Mouse (Mus musculus): ENCODE data around the gene Egln2. TPM values are rescaled to one million over a fixed set of nuclear protein-coding genes. Genes with fewer than 3 reads are reported as not detected.

Egln2 gene
- polyA plus RNA-seq, 1 experiment from 2014 or later: 91.5 TPM

- H3K4me2 ChIP-seq (ENCODE audit: low read length): 0 out of 2 replicates have a peak overlapping the region, but pooled peaks have one; percentile 1
- peak overlapping the region; percentile 54 for H3K27ac ChIP-seq (ENCODE audit: low read length)
- no peak overlapping the region for H3K4me3 ChIP-seq (ENCODE audit: low read depth, low read length)
- H3K4me1 ChIP-seq (ENCODE audit: control insufficient read depth, insufficient read depth, low read length): peaks cover 51% of the 10 kb centered on the region
- H3K9me3 ChIP-seq (replicated peaks; ENCODE audit: control insufficient read depth, low read length, poor library complexity, severe bottlenecking): no peaks in the 10 kb centered on the region
- no peaks in the 10 kb centered on the region for H3K27me3 ChIP-seq (ENCODE audit: control insufficient read depth, insufficient read depth, low read depth, low read length)
- H3K9ac ChIP-seq (ENCODE audit: low read depth, low read length): no peak overlapping the region
- WGBS: 20% methylated on average over 8 of the region's 8 CpGs
- ATAC-seq: peak; percentile 85
- peaks cover 23% of the 10 kb centered on the region for H3K36me3 ChIP-seq (ENCODE audit: control insufficient read depth, insufficient read depth, low read length)
These were observed 6.7 kb downstream of the Egln2 start for GRCm38 (mm10) chr7:27159882-27160281.

DNA sequence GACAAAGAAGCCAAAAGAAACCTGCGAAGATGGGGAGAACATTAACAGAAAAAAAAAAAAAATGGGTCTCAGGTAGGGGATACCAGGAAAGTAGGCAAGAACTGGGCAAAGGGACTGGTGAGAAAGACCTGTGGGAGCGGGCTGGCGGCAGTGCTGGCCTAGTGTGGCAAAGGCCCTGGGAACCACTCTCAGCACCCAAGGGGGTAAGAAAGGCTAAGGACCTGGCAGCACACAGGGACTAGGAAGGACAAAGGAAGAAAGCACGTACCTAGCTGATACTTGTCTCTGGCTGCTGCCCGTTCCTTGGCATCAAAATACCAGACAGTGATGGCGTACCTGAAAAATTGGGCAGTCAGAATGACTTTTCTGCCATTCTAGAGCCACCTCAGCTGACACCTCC, 7.3 kb downstream of the Egln2 start:
- H3K4me3 ChIP-seq (ENCODE audit: low read depth, low read length): no peak overlapping the region
- ATAC-seq: no peak
- H3K9me3 ChIP-seq (replicated peaks; ENCODE audit: control insufficient read depth, low read length, poor library complexity, severe bottlenecking): no peaks in the 10 kb centered on the region
- no peak overlapping the region for H3K27ac ChIP-seq (ENCODE audit: low read length)
- H3K9ac ChIP-seq (ENCODE audit: low read depth, low read length): no peak overlapping the region
- H3K27me3 ChIP-seq (ENCODE audit: control insufficient read depth, insufficient read depth, low read depth, low read length): no peaks in the 10 kb centered on the region
- H3K4me2 ChIP-seq (ENCODE audit: low read length): no peak overlapping the region
- peaks cover 17% of the 10 kb centered on the region for H3K36me3 ChIP-seq (ENCODE audit: control insufficient read depth, insufficient read depth, low read length)
- WGBS: 89% methylated on average over 6 of the region's 6 CpGs
- H3K4me1 ChIP-seq (ENCODE audit: control insufficient read depth, insufficient read depth, low read length): peaks cover 44% of the 10 kb centered on the region

DNA sequence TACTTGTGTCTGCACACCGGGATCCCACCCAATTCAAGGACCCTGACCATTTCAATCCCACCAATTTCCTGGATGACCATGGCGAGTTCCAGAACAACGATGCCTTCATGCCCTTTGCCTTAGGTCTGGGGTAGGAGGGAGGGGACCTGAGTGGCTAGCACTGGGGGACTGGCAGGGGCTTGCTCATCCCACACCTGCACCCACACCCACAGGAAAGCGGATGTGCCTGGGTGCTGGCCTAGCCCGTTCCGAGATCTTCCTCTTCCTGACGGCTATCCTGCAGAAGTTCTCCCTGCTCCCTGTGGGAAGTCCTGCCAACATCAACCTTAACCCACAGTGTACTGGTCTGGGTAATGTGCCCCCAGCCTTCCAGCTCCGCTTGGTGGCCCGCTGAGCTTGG, 8.4 kb downstream of the Egln2 start:
- H3K4me3 ChIP-seq (ENCODE audit: low read depth, low read length): no peak overlapping the region
- no peak overlapping the region for H3K4me2 ChIP-seq (ENCODE audit: low read length)
- peaks cover 34% of the 10 kb centered on the region for H3K4me1 ChIP-seq (ENCODE audit: control insufficient read depth, insufficient read depth, low read length)
- no peaks in the 10 kb centered on the region for H3K27me3 ChIP-seq (ENCODE audit: control insufficient read depth, insufficient read depth, low read depth, low read length)
- no peak overlapping the region for H3K27ac ChIP-seq (ENCODE audit: low read length)
- ATAC-seq: no peak
- no peaks in the 10 kb centered on the region for H3K9me3 ChIP-seq (replicated peaks; ENCODE audit: control insufficient read depth, low read length, poor library complexity, severe bottlenecking)
- peaks cover 17% of the 10 kb centered on the region for H3K36me3 ChIP-seq (ENCODE audit: control insufficient read depth, insufficient read depth, low read length)
- H3K9ac ChIP-seq (ENCODE audit: low read depth, low read length): no peak overlapping the region
- 97% methylated on average over 9 of the region's 9 CpGs for WGBS

- ATAC-seq: no peak
- H3K27ac ChIP-seq (ENCODE audit: low read length): no peak overlapping the region
- H3K9ac ChIP-seq (ENCODE audit: low read depth, low read length): no peak overlapping the region
- H3K4me1 ChIP-seq (ENCODE audit: control insufficient read depth, insufficient read depth, low read length): peaks cover 12% of the 10 kb centered on the region
- 84% methylated on average over 13 of the region's 13 CpGs for WGBS
- no peak overlapping the region for H3K4me3 ChIP-seq (ENCODE audit: low read depth, low read length)
- no peaks in the 10 kb centered on the region for H3K9me3 ChIP-seq (replicated peaks; ENCODE audit: control insufficient read depth, low read length, poor library complexity, severe bottlenecking)
- no peaks in the 10 kb centered on the region for H3K27me3 ChIP-seq (ENCODE audit: control insufficient read depth, insufficient read depth, low read depth, low read length)
- peaks cover 17% of the 10 kb centered on the region for H3K36me3 ChIP-seq (ENCODE audit: control insufficient read depth, insufficient read depth, low read length)
- no peak overlapping the region for H3K4me2 ChIP-seq (ENCODE audit: low read length)
These were observed 10.6 kb downstream of the Egln2 start for GRCm38 (mm10) chr7:27156005-27156404.

DNA sequence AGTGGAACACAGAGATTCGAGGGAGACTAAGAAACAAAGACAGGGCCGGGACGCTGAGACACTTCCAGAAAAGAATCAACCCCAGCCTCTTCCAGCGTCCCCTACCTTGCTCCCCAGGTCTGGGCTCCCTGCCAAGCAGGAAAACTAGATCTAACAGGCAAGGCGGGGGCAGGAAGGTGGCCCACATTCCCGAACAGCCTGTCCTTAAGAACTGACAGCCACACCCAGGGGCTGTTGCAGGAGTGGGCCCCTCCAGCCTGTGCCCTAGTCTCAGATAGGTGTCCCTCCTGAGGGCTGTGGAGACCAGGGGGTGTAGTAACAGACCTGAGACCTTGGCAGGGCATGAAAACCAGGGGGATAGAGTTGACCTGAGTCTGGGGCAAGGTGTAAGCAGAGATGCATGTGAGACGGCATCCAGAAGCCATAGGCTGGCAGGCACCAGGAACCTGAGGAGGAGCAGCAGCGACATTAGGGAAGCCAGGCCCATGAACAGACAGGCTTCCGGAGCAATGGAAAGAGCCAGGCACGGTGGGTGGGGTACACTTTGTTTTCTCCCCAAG, 13.3 kb downstream of the Egln2 start, which contains the start of gene Cyp2t4:
TSS of gene Cyp2t4 (plus strand) at position 510 of the 560 bp plus-strand sequence.
- Histone ChIP-seq H3K9me3 (replicated peaks; ENCODE audit: control insufficient read depth, low read length, poor library complexity, severe bottlenecking) (no peaks in the 10 kb centered on the region), H3K27ac (ENCODE audit: low read length) (no peak within 1 kb of the TSS), H3K4me2 (ENCODE audit: low read length) (no peak within 1 kb of the TSS), H3K27me3 (ENCODE audit: control insufficient read depth, insufficient read depth, low read depth, low read length) (no peaks in the 10 kb centered on the region), H3K4me3 (ENCODE audit: low read depth, low read length) (no peak within 1 kb of the TSS), H3K9ac (ENCODE audit: low read depth, low read length) (no peak within 1 kb of the TSS), H3K36me3 (ENCODE audit: control insufficient read depth, insufficient read depth, low read length) (peaks cover 11% of the 10 kb centered on the region), H3K4me1 (ENCODE audit: control insufficient read depth, insufficient read depth, low read length) (no peaks in the 10 kb centered on the region)
- no peak for ATAC-seq
- 82% methylated on average over 10 of the region's 10 CpGs for WGBS

DNA sequence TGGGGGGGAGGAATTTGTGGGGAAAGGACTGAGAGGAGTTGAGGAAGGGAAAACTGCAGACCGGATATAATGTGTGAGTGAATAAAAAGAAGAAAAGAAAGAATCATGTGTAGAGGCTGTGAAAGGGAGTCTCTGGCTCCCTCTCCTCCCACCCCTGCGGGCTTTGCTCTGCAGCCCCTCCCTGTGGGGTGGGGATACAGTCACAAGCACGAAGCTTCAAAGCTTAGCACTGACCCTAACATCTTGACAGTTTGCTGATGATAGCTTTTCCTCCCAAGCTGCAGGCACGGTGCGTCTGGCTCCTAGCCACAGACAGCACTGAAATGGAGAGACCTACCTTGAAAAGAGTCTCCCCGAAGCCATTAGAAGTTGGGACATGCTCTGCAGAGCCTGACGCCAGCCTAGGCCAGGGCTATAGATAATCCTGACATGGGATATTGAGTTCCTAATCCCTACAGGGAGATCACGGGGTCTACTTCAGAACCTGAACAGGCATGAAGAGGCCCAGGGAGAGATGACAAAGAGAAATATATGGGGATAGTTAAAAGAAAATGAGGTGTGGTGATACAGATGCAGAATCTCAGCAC, 30.1 kb downstream of the Egln2 start:
- H3K27ac ChIP-seq (ENCODE audit: low read length): no peak overlapping the region
- H3K4me3 ChIP-seq (ENCODE audit: low read depth, low read length): no peak overlapping the region
- 56% methylated on average over 8 of the region's 8 CpGs for WGBS
- no peaks in the 10 kb centered on the region for H3K27me3 ChIP-seq (ENCODE audit: control insufficient read depth, insufficient read depth, low read depth, low read length)
- no peak overlapping the region for H3K4me2 ChIP-seq (ENCODE audit: low read length)
- ATAC-seq: no peak
- H3K9ac ChIP-seq (ENCODE audit: low read depth, low read length): no peak overlapping the region
- H3K4me1 ChIP-seq (ENCODE audit: control insufficient read depth, insufficient read depth, low read length): no peaks in the 10 kb centered on the region
- no peaks in the 10 kb centered on the region for H3K9me3 ChIP-seq (replicated peaks; ENCODE audit: control insufficient read depth, low read length, poor library complexity, severe bottlenecking)
- H3K36me3 ChIP-seq (ENCODE audit: control insufficient read depth, insufficient read depth, low read length): no peaks in the 10 kb centered on the region

DNA sequence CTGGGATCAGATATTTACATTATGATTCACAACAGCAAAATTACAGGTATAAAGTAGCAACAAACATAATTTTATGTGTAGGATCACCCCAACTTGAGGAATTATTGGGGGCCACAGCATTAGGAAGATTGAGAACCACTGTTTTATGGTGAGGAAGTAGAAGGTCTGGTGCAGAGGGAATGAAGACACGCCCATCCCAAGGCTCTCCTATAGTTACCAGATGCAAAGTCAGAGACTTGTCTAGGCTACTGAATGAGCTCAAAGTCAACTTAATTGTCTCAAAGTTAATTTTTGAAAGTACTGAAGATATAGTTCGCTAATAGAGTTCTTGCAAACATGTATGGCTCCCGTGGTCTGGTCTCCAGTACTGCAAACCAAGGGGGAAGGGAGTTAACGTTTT, 32.8 kb downstream of the Egln2 start:
- ATAC-seq: no peak
- WGBS: 86% methylated on average over 4 of the region's 4 CpGs
- H3K27me3 ChIP-seq (ENCODE audit: control insufficient read depth, insufficient read depth, low read depth, low read length): no peaks in the 10 kb centered on the region

DNA sequence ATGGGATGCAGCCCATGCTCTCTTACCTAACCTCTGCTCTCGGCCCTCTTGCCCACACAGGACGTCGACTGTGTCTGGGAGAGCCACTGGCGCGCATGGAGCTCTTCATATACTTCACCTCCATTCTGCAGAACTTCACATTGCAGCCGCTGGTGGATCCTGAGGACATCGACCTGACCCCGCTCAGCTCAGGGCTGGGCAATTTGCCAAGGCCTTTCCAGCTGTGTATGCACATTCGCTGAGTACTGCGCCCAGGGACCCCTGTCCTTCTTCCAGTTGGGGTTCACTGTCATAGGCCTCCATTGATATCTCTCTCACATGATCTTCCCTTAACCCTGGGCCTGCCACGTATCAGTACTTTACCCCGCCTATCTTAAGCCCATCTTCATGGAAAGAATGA, 33.4 kb downstream of the Egln2 start:
- no peak for ATAC-seq
- no peak overlapping the region for H3K9ac ChIP-seq (ENCODE audit: low read depth, low read length)
- H3K27me3 ChIP-seq (ENCODE audit: control insufficient read depth, insufficient read depth, low read depth, low read length): no peaks in the 10 kb centered on the region
- no peak overlapping the region for H3K4me2 ChIP-seq (ENCODE audit: low read length)
- no peaks in the 10 kb centered on the region for H3K4me1 ChIP-seq (ENCODE audit: control insufficient read depth, insufficient read depth, low read length)
- H3K36me3 ChIP-seq (ENCODE audit: control insufficient read depth, insufficient read depth, low read length): no peaks in the 10 kb centered on the region
- WGBS: 71% methylated on average over 12 of the region's 12 CpGs
- no peaks in the 10 kb centered on the region for H3K9me3 ChIP-seq (replicated peaks; ENCODE audit: control insufficient read depth, low read length, poor library complexity, severe bottlenecking)
- H3K27ac ChIP-seq (ENCODE audit: low read length): no peak overlapping the region
- H3K4me3 ChIP-seq (ENCODE audit: low read depth, low read length): no peak overlapping the region

More for the DNA sequence above, 32.8 kb downstream of the Egln2 start:
- no peaks in the 10 kb centered on the region for H3K36me3 ChIP-seq (ENCODE audit: control insufficient read depth, insufficient read depth, low read length)
- H3K4me2 ChIP-seq (ENCODE audit: low read length): no peak overlapping the region
- H3K4me1 ChIP-seq (ENCODE audit: control insufficient read depth, insufficient read depth, low read length): no peaks in the 10 kb centered on the region
- H3K27ac ChIP-seq (ENCODE audit: low read length): no peak overlapping the region
- no peak overlapping the region for H3K9ac ChIP-seq (ENCODE audit: low read depth, low read length)
- no peak overlapping the region for H3K4me3 ChIP-seq (ENCODE audit: low read depth, low read length)
- H3K9me3 ChIP-seq (replicated peaks; ENCODE audit: control insufficient read depth, low read length, poor library complexity, severe bottlenecking): no peaks in the 10 kb centered on the region

GRCm38 (mm10) chr7:27132588-27132987, 34.0 kb downstream of the Egln2 start:
- Histone ChIP-seq H3K4me3 (ENCODE audit: low read depth, low read length) (no peak overlapping the region), H3K9me3 (replicated peaks; ENCODE audit: control insufficient read depth, low read length, poor library complexity, severe bottlenecking) (no peaks in the 10 kb centered on the region), H3K27ac (ENCODE audit: low read length) (no peak overlapping the region), H3K27me3 (ENCODE audit: control insufficient read depth, insufficient read depth, low read depth, low read length) (no peaks in the 10 kb centered on the region), H3K4me1 (ENCODE audit: control insufficient read depth, insufficient read depth, low read length) (no peaks in the 10 kb centered on the region), H3K36me3 (ENCODE audit: control insufficient read depth, insufficient read depth, low read length) (no peaks in the 10 kb centered on the region), H3K9ac (ENCODE audit: low read depth, low read length) (no peak overlapping the region), H3K4me2 (ENCODE audit: low read length) (no peak overlapping the region)
- no peak for ATAC-seq
- 16% methylated on average over 10 of the region's 10 CpGs for WGBS
